Mouse (Mus musculus) hindbrain, embryonic 10.5 days (tissue): ENCODE measurements at regions not wholly inside any gene's neighbourhood (a gene's known extent, or its start where the extent isn't known, plus 50 kb on each side); places are given as distances from the start of the nearest gene placed in this dataset.

Experiments used
- DNase-seq: peaks from one replicate; pipeline ENCODE4 v3.0.0-alpha.2; 2017; ENCODE audit warnings: low spot score
- H3K27ac ChIP-seq: fragments of 300-500 bp; sonication (generic); 2 replicates; pipeline ENCODE4 v1.5.1; 2016; ENCODE audit warnings: mild to moderate bottlenecking, moderate library complexity
- H3K27me3 ChIP-seq: fragments of 300-500 bp; sonication (generic); 2 replicates; pipeline ENCODE4 v1.6.1; 2016; ENCODE audit warnings: mild to moderate bottlenecking; ENCODE audit not compliant: poor library complexity, insufficient read depth, severe bottlenecking
- H3K36me3 ChIP-seq: fragments of 300-500 bp; sonication (generic); 2 replicates; pipeline ENCODE4 v1.6.1; 2016; ENCODE audit warnings: mild to moderate bottlenecking, moderate library complexity
- H3K4me1 ChIP-seq: fragments of 300-500 bp; sonication (generic); replicated peaks from 2 replicates; pipeline ENCODE4 v1.6.1; 2016; ENCODE audit warnings: mild to moderate bottlenecking
- H3K4me3 ChIP-seq: fragments of 300-500 bp; sonication (generic); 2 replicates; pipeline ENCODE4 v1.5.1; 2016; ENCODE audit warnings: mild to moderate bottlenecking, moderate library complexity
- H3K9me3 ChIP-seq: fragments of 300-500 bp; sonication (generic); 2 replicates; pipeline ENCODE4 v1.6.1; 2016; ENCODE audit warnings: mild to moderate bottlenecking, moderate library complexity
- WGBS: fragments of 180-500 bp; shearing (Covaris S2); methylation state at CpG from one replicate; pipeline ENCODE4 v1.1.7; 2016; 5-methylcytosine and 5-hydroxymethylcytosine counted together

DNA sequence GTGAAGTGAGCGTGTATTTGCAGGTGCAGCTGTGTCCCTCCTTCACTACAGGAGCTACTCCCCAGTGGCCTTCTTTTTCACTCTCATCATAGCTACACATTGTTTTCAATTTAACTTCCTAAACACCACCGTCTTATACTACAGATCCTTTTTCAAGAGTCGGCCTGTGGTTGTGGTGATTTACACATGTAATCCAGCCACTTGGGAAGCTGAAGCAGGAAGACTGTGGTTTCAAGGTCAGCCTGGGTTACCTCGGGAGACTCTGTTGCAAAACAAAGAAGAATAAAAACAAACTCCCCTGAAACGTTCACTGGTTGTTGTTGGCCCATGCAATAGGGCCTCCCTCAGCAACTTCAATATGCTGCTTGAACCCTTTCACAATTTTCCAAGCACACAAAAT is 153.8 kb upstream of the Kcnh8 start:
- Histone ChIP-seq H3K36me3 (no peaks in the 10 kb centered on the region), H3K9me3 (no peaks in the 10 kb centered on the region), H3K27me3 (no peaks in the 10 kb centered on the region), H3K4me1 (no peaks in the 10 kb centered on the region), H3K4me3 (no peak overlapping the region), H3K27ac (no peak overlapping the region)
- DNase-seq, result no peak
- 74% methylated on average over 5 of the region's 5 CpGs for WGBS

- DNase-seq, result no peak
Observed at GRCm38 (mm10) chr17:52459303-52459996, 143.1 kb upstream of the Kcnh8 start.

GRCm38 (mm10) chr17:52459997-52460387 is 142.5 kb upstream of the Kcnh8 start:
- Histone ChIP-seq H3K9me3 (no peaks in the 10 kb centered on the region), H3K27me3 (no peaks in the 10 kb centered on the region), H3K27ac (no peak overlapping the region), H3K4me3 (no peak overlapping the region), H3K36me3 (no peaks in the 10 kb centered on the region), H3K4me1 (no peaks in the 10 kb centered on the region)
- DNase-seq, result no peak
- WGBS, result 92% methylated on average over 5 of the region's 5 CpGs

More at GRCm38 (mm10) chr17:52459303-52459996, 143.1 kb upstream of the Kcnh8 start:
- no peak overlapping the region for H3K4me3 ChIP-seq
- no peaks in the 10 kb centered on the region for H3K9me3 ChIP-seq
- no peak overlapping the region for H3K27ac ChIP-seq
- no peaks in the 10 kb centered on the region for H3K36me3 ChIP-seq
- H3K4me1 ChIP-seq, result no peaks in the 10 kb centered on the region
- no peaks in the 10 kb centered on the region for H3K27me3 ChIP-seq
- WGBS, result 62% methylated on average over 10 of the region's 10 CpGs

GRCm38 (mm10) chr17:52461264-52461663 is 141.2 kb upstream of the Kcnh8 start:
- no peaks in the 10 kb centered on the region for H3K36me3 ChIP-seq
- H3K9me3 ChIP-seq, result no peaks in the 10 kb centered on the region
- H3K27me3 ChIP-seq, result no peaks in the 10 kb centered on the region
- no peak overlapping the region for H3K4me3 ChIP-seq
- no peak for DNase-seq
- no peak overlapping the region for H3K27ac ChIP-seq
- H3K4me1 ChIP-seq, result no peaks in the 10 kb centered on the region
- 77% methylated on average over 11 of the region's 11 CpGs for WGBS

GRCm38 (mm10) chr17:52461709-52462141 is 140.8 kb upstream of the Kcnh8 start:
- WGBS, result 34% methylated on average over 6 of the region's 6 CpGs
- Histone ChIP-seq H3K9me3 (no peaks in the 10 kb centered on the region), H3K27ac (no peak overlapping the region), H3K36me3 (no peaks in the 10 kb centered on the region), H3K27me3 (no peaks in the 10 kb centered on the region), H3K4me3 (no peak overlapping the region), H3K4me1 (no peaks in the 10 kb centered on the region)
- DNase-seq, result peak; percentile 27

GRCm38 (mm10) chr17:52462361-52462760 is 140.1 kb upstream of the Kcnh8 start:
- H3K27ac ChIP-seq, result no peak overlapping the region
- 77% methylated on average over 9 of the region's 9 CpGs for WGBS
- H3K4me1 ChIP-seq, result no peaks in the 10 kb centered on the region
- H3K36me3 ChIP-seq, result no peaks in the 10 kb centered on the region
- no peak for DNase-seq
- no peak overlapping the region for H3K4me3 ChIP-seq
- no peaks in the 10 kb centered on the region for H3K27me3 ChIP-seq
- H3K9me3 ChIP-seq, result no peaks in the 10 kb centered on the region

GRCm38 (mm10) chr17:52468464-52468863 is 134.0 kb upstream of the Kcnh8 start:
- 93% methylated on average over 5 of the region's 5 CpGs for WGBS
- no peak for DNase-seq
- no peaks in the 10 kb centered on the region for H3K36me3 ChIP-seq
- no peaks in the 10 kb centered on the region for H3K27me3 ChIP-seq
- no peaks in the 10 kb centered on the region for H3K4me1 ChIP-seq
- H3K27ac ChIP-seq, result no peak overlapping the region
- no peaks in the 10 kb centered on the region for H3K9me3 ChIP-seq
- H3K4me3 ChIP-seq, result no peak overlapping the region

- H3K36me3 ChIP-seq, result no peaks in the 10 kb centered on the region
- 46% methylated on average over 7 of the region's 7 CpGs for WGBS
- peak; percentile 5 for DNase-seq
- H3K4me1 ChIP-seq, result peaks cover 16% of the 10 kb centered on the region; the same call in 1 of the 2 replicates
- no peak overlapping the region for H3K27ac ChIP-seq
- no peak overlapping the region for H3K4me3 ChIP-seq
- H3K9me3 ChIP-seq, result no peaks in the 10 kb centered on the region
- H3K27me3 ChIP-seq, result no peaks in the 10 kb centered on the region
Observed at GRCm38 (mm10) chr17:52479327-52480086, 123.0 kb upstream of the Kcnh8 start.

DNA sequence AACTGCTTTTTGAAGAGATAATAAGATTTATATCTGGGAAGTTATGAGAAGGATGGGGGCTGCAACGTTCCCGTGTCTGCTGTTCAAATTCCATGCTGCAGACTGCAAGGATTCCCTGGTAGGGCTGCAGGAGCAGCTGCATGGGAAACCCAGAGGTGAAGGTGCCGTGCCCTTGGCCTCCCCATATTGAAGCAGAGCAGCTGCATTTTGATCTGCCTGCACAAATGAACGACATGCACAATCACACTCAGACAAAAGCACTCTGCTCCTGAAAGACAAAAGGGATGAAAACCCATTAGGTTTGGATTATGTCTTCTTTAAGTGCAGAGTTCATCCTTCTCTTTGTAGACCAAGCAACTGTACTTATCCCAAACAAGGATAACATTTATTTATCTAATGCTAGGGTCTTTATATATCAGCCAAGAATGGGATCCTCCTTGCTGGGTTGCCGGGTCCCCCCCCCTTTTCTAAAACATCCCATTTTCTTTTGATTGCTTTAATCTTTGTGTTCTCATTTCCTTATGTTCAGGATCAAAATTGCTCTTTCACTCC is 122.3 kb upstream of the Kcnh8 start:
- no peak overlapping the region for H3K27ac ChIP-seq
- no peaks in the 10 kb centered on the region for H3K9me3 ChIP-seq
- H3K4me1 ChIP-seq, result peaks cover 16% of the 10 kb centered on the region; the same call in 1 of the 2 replicates
- peak; percentile 30 for DNase-seq
- no peaks in the 10 kb centered on the region for H3K36me3 ChIP-seq
- no peak overlapping the region for H3K4me3 ChIP-seq
- no peaks in the 10 kb centered on the region for H3K27me3 ChIP-seq
- WGBS, result 39% methylated on average over 5 of the region's 5 CpGs

- no peak for DNase-seq
- no peak overlapping the region for H3K27ac ChIP-seq
- H3K9me3 ChIP-seq, result no peaks in the 10 kb centered on the region
- H3K36me3 ChIP-seq, result no peaks in the 10 kb centered on the region
- no peaks in the 10 kb centered on the region for H3K4me1 ChIP-seq
- H3K27me3 ChIP-seq, result no peaks in the 10 kb centered on the region
- 84% methylated on average over 3 of the region's 3 CpGs for WGBS
- no peak overlapping the region for H3K4me3 ChIP-seq
Observed at GRCm38 (mm10) chr17:52506760-52507159, 95.7 kb upstream of the Kcnh8 start.

- DNase-seq, result no peak
- Histone ChIP-seq H3K4me1 (no peaks in the 10 kb centered on the region), H3K27me3 (no peaks in the 10 kb centered on the region), H3K9me3 (no peaks in the 10 kb centered on the region), H3K4me3 (no peak overlapping the region), H3K36me3 (no peaks in the 10 kb centered on the region), H3K27ac (no peak overlapping the region)
Observed at GRCm38 (mm10) chr17:52530260-52530659, 72.2 kb upstream of the Kcnh8 start.
